Mouse (Mus musculus): ENCODE results near the gene Hap1.
"Not testable (repeated sequence)": the region's sequence is repeated elsewhere in the genome, so short reads cannot be mapped to it uniquely, and the experiment has no call there.

Gene Hap1

DNA sequence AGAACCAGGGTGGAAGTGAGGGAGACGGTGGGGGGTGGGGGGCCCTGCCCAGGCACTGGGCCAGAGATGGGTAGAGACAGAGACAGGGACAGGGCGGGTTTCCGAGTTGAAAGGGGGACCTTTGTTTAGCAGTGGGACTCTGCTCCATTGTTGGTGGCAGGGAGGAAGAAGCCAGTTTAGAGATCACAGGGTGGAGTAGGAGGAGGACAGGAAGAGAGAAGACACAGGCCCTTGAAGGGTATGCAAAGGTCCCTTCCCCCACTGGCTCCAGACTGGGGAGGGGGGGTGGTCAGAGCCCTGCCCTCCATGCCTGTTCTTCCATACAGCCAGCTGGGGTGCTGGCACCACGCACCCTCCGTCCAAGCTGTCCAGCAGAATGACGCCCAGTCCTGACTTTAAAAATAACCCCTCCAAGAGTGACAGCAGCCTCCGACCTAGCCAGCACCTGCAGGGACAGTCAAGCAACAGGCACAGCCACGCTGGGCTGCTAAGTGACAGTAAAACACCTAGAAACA is 34.1 kb upstream of the Hap1 start:
- peak; percentile 81 for DNase-seq (ENCODE audit: low read depth, low spot score)

DNA sequence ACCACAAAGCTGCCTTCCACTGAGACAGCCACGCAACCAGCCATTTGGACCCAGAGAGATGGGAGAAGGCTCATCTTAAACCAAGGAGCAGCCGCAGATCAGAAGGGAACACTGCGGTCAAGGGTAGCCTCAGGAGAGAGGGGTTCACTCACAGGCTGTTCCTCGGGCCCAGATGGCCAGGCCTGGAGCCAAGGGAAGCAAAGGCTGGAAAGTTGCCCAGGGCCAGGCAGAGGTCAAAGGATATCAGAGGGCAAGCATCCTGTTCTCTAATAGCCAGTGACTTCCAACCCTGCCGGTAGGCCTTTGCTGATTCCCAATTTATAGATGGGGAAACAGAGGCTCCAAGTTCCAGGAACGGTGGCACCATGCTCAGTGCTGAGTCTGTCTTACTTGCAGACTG is 32.7 kb upstream of the Hap1 start:
- peak; percentile 86 for DNase-seq (ENCODE audit: low read depth, low spot score)

DNA sequence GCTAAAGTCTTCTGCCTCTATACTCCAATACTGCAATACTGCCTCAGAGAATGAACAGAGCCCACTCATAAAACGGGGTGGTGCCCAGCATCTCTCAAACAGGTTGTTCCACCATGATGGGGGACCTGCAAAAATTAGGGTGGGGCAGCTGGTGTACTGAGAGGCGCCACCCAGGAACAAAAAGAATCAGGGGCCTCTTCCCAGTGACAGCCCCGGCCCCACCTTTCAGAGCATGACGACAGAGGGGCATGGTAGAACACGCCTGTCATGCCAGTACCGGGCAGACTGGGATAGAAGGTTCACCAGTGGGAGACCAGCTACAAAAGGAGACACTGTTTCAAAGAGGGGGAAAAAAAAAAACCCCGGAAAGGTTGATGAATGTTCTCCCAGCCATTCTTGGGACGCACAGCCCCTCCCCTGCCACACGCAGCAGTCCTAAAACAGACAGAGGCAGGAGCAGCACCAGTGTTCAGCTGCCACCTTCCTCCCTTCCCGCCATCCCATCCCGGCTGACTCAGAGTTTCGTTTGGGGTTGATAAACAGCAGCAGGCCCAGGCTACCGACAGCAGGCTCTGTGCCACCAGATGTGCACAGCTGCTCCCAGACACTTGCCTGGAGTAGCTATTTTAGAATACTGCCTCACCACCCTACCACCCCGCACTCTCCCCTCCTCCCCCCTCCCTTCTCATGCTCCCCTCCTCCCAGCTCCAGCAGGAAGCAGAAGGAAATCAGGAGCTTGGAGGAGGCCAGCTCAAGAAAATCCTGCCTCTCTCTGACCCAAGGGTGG is 31.9 kb upstream of the Hap1 start:
- peak; percentile 70 for DNase-seq (ENCODE audit: low read depth, low spot score)

DNA sequence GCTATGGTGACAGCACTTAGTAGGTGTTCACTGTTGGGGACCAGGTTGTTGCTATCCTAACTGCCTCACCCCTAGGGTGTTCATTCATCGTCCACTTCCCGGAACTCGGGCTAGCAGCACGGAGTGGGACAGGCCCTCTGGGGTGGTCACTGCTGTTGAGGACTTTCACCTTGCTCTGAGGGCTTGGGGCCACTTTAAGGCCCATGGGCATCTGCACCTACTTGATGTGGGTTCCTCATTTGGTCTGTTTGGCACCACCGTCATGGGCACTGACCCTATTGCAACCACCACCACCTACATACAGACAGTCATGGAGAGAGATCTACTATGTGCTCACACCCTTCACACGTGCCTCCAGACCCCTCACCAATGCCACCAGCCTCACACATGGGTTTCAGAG is 31.2 kb upstream of the Hap1 start:
- no peak for DNase-seq (ENCODE audit: low read depth, low spot score)

DNA sequence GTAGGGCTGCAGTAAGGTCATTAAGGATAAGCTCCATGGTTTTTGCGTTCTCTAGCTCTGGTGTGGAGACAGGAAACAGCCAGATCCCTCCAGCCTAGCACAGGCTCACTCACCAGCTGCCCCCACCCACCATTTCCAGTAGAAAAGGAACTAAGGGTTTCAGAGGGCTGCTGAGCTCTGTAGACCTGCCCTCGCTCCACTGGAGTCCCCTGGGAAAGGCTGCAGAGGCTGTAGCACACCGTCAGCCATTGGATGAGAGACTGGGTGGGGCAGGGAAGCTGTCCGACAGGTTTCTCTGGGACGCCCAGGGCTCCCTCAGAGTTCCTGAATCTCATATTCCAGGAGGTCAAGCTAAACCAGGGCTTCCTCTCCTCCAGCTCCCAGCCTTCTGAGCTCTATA is 30.7 kb upstream of the Hap1 start:
- no peak for DNase-seq (ENCODE audit: low read depth, low spot score)

DNA sequence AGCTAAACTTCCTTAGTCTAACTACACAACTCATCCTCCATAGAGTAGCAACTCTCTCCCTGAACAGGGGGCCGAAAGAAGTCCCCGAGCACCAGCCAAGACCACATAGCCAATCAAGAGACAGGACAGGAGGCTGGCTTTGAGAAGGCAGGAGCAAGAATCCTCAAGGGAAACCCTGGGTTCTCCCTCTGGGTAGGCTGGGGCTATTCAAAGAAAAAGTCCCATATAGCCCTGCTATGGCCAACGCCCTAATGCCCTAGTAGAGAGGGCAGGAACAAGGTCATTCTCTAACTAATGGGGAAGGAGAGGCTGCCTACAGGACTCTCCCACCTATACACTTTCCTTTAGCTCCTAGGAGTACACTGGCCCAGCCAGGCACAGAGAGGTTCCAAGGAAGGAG is 29.1 kb upstream of the Hap1 start:
- DNase-seq (ENCODE audit: low read depth, low spot score), result no peak

DNA sequence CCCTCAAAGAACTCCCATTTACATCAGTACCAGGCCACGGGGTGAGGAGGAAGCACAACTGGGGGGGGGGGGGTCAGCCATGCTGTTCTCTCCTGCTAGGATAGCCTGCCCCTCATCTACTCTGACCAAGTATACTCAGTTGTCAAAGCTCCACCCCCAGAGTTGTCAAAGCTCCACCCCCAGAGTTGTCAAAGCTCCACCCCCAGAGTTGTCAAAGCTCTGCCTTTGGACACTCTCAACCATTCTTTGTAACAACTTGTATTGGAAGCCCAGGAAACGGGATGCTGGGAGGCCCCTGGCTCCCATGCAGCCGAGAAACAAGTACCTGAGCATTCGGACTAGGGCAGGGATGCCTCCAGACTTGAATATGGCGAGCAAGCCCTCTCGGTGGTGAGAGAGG is 26.8 kb upstream of the Hap1 start:
- no peak for DNase-seq (ENCODE audit: low read depth, low spot score)

DNA sequence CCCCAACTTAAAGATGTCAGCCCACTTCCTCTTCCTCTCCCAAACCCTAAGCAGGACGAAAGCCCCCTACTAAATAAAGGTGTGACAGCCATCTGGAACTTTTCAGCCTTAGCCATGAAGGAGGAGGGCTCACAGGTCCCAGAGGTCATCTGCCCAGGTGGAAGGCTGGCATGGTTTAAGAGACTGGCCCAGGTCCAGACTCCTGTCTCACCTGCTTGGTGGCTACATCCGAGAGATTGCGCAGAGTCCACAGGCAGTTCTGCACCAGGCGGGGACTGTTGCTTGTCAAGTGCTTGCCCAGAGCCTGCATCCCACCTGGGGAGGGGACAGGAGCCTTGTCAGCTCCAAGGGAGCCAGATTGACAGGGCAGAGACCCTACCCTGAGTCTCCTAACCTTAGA is 23.4 kb upstream of the Hap1 start:
- DNase-seq (ENCODE audit: low read depth, low spot score), result no peak

DNA sequence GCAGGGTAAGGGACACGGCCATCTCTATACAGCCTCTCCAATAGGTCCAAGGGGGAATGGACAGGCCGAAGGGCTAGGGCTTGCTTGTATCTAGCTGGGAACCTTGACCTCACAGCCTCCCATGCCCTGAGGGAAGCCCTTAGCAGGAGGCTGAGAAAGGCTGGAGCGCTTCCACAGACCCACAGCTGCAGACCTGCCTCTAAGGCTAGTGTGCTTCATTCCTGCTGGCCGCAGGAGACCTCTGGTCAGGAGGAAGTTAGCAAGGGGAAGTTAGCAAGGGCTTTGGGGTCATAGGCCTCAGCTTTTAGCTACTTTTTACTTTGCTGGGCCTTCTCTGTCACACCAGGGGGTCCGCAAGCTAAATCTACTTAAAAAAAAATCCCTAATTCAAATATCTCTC is 22.5 kb upstream of the Hap1 start:
- no peak for DNase-seq (ENCODE audit: low read depth, low spot score)

DNA sequence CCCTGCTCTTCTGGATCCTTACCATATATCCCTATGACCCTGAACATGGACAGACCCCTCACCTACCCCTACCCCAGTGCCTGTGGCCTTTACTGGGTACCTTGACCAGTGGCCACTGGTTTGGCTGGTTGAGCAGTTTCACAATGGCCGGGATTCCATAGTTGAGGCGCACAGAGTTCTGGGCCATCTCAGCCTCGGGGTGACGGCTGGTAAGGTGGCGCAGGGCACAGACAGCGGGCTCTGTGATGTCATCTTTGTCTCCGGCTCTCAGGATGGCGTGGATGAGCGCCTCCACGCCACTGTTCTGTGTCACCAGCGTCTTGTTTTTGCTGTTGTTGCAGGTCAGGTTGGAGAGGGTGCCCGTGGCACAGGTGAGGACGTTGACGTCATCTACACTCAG is 22.1 kb upstream of the Hap1 start:
- no peak for DNase-seq (ENCODE audit: low read depth, low spot score)

DNA sequence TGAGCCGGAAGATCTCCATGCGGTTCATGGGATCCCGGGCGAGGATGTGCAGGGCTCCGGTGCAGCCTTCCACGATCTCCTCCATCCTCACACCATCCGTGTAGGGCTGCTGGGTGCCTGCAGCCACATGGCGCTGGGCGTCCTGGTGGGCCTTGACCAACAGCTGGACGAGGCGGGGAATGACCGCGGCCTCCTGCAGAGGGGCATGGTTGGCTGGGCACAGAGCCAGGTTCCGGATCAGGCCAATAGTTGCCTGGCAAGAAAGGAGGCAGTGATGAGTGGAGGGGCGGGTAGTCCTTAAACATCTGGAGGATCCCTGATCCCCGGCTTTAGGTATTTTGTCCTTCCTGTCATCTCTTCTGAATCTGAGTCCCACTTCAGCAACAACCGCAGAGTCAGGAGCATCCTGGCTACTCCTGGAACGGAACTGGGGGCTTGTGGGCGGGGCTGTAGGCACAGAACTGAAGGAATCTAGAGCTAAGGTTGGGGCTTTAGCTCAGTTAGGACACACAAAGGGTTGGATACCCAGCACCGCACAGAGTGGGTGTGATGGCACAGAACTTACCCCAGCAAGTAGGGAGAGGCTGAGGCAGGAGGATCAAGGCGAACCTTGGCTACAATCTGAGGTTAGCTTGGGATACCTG is 20.9 kb upstream of the Hap1 start:
- DNase-seq (ENCODE audit: low read depth, low spot score), result no peak

DNA sequence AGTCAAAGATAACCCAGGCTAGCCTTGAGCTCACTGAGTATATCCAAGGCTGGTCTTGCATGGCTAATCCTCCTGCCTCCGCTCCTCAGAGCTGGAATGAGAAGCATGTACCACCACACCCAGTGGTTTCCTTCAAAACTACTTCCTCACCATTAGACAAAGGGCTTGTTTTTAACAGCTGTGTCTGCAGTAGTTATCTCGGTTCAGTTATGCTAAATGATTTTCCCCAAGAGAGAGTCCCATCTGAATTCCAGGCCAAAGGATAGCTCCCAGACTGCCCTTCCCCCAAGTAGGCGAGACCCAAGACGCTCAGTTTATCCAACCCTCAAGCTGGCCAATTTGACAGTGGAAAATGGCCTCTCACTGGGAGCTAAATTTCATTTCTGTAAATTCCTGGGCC is 20.1 kb upstream of the Hap1 start:
- DNase-seq (ENCODE audit: low read depth, low spot score), result no peak

DNA sequence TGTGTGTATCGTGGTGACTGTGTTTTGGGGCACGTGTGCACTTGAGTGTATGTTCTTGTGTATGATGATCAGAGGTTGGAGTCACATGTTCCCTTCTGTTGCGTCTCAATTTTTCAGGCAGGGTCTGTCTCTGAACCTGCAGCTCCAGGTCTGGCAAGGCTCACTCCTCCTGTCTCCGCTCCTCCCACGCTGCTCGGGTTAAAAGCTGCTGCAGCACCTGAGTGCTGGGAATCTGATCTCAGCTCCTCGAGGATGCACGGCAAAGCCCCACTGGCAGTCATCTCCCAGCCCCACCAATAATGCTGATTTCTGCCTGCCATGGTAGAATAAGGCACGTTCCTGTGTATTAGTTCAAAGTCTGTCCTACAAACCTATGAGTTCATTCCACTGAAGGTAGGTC is 19.2 kb upstream of the Hap1 start:
- no peak for DNase-seq (ENCODE audit: low read depth, low spot score)

DNA sequence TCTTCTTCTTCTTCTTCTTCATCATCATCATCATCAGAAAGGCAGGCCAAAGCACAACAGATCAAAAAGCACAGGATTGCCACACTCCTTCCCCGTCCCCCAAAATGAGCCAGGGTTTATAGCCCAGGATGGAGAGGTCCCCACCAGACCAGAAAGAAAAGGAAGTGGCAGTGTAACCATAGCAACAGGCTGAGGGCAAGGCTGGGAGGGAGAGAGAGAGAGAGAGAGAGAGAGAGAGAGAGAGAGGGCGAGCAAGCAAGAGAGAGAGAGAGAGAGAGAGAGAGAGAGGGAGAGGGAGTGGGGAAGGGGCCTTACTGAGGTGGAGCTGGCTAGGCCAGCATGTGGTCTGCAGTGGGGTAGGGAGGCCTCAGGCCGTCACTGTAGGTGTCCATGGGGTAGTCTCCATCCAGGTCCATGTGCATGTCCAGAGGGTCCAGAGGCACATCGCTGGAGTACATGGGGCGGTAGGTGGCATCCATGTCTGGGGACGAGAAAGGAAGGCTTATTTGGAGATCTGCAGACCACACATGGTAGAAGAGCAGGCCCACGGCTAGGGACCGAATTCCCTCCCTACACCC is 16.1 kb upstream of the Hap1 start:
- DNase-seq (ENCODE audit: low read depth, low spot score), result no peak

DNA sequence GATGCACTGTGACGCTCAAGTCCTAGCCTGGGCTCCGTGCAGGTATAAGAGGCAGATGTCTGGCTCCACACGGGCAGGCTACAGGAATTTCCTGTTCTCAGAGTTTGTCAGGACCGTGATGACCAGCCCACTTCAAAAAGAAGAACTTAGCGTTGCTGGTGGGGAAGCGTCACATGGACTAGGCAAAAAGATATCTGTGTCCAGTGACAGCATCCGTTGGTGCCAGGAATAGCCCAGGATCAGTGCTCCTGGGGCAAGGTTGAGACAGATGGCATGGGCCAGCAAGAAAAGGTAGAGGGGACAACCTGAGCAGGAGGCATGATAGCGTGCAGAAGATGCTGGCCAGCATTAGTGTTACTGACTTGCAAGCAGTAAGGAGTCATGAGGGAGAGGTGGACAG is 13.9 kb upstream of the Hap1 start:
- no peak for DNase-seq (ENCODE audit: low read depth, low spot score)

DNA sequence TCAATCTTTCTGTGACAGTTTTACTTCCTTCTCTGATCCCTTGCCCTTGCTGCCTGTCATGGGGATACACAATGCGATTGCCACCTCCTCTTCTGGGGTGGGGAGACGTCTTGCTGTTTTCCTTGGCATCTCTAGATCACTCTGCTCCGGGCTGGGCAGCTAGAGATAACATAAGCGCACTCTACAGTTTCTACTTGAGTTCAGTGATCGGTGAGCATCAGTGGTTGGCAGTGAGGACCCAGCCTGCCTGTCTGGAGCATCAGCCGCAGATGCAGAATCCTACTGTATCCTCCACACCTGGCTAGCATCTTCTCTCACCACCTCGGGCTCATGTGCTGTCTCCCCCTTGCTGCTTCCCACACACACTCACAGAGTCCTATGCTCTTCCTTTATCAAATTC is 13.2 kb upstream of the Hap1 start:
- no peak for DNase-seq (ENCODE audit: low read depth, low spot score)

DNA sequence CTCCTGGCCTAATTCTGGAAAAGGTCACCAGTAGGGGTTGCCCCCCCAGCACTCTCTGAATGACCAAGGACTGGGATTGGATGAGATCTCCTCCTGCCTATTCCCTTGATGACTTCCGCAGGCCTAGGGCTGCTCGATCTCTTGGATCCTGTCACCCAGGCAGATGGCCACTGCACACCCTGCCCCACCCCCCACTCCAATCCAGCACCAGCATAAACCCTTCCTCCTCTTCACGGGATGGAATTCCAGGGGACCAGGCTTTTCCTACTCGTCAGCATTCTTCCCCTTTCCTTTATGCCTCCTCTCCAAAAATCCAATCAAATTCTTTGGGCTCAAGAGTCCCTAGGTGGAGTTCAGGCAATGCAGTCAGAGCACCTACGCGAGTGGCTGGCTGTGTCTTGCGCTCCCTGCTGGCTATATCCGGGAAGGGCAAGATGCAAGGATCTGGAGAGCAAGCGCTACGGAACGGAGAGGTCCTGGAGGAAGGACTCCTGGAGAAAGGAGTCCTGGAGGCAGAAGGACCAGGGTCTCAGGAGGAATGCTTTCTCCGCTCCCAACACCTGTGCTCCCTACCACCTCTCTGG is 7.1 kb upstream of the Hap1 start:
- no peak for DNase-seq (ENCODE audit: low read depth, low spot score)

DNA sequence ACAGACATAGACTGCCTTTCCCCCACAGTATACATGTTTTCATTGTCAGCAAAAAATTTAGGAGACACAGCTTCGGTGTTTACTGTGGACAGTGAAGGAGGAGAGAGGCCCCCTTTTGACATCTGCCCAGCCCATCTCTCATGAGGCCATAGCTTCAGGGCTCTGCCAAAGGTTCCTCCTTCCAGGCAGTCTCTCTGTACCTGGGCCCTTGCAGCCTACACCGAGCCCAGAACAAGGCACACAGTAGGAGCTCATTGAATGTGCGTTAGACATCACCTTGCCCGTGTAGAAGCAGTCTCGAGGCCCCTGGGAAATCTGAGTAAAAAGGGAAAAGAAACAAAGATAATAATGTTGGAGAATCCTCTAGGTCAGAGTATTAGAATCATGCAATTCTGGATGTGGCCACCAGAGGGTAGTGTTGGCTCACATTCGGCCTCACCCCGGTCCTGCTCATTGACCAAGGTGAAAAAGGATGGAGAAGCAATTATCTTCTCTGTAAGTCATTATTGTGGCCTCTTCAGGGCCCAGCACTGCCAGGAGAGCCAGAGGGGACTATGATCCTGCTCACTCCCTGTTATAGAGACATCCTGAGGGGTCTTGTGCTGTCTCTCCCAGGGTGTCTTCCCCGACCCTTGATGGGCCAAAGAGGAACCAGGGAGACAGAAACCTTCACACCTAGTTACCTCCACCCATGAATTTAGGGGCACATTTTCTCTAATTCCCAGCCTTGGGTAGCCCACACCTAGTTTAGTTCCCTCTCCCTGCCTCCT is 6.5 kb upstream of the Hap1 start:
- DNase-seq (ENCODE audit: low read depth, low spot score), result peak; percentile 49

DNA sequence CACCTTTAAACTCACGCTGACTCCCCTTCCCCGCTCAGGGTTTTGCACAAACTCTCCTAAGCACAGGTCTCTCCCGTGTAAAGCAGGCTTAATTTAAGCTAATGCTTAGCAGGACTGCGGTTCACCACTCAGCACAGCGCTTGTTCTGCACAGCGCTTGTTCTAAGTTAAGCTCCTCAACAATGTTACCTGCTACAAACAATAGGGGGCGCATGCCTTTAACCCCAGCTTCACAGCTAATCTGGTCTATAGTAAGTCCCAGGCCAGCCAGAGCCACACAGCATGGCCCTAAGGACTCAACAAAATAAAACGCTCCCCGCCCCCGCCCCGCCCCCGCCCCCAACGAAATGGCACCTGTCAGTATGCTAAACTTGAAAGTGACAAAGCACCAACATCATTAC is 5.1 kb upstream of the Hap1 start:
- not testable (repeated sequence) for DNase-seq (ENCODE audit: low read depth, low spot score)

DNA sequence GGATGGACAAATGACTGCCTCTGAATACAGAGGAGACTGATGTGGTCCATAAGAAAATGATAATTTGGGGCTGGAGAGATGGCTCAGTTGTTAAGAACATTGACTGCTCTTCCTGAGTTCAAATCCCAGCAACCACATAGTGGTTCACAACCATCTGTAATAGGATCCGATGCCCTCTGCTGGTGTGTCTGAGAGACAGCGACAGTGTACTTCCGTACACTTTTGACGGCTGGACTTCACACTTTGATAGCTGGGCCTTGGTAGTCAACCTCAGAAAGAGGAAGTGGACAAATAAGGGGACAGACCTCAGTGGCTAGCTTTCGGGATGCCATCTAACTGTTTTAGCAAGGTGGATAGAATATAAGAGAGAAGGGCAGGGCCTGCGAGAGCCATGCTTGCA is 4.2 kb upstream of the Hap1 start:
- no peak for DNase-seq (ENCODE audit: low read depth, low spot score)

DNA sequence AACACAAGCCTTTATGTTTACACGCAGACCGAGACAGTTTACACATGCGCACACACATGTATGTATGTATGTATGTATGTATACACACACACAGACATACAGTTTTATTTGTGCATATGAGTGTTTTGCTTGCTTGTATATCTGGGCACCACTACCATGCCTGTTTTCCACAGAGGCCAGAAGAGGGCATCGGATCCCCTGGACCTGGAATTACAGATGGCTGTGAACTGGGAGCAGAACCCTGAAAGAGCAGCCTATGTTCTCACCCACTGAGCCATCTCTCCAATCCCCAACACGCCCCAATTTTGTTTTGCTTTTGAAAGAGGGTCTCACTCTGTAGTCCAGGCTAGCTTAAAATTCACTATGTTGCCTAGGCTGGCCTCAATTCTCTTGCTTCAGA is 1.5 kb upstream of the Hap1 start:
- DNase-seq (ENCODE audit: low read depth, low spot score), result no peak

DNA sequence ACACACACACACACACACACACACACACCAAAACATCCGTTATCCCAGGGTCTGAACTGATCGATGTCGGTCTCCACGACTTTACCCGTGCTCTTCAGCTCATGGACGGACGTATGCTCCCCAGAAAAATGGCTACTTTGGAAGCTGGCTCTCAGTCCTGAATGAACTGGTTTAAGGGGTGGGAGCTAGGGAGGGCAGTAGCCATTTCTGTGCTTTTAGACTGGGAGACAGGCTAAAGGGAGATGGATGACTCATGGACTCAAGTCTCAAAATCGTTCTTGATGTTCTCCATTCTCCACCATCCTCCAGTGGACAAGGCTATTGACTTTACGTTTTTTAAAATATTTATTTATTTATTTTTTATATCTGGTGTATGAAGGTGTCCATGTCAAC is 887 bp upstream of the Hap1 start:
- no peak for DNase-seq (ENCODE audit: low read depth, low spot score)

Data from skeletal muscle tissue, adult 2 months (tissue).